Mouse (Mus musculus) liver, embryonic 14.5 days (tissue): ENCODE measurements at regions not wholly inside any gene's neighbourhood (a gene's known extent, or its start where the extent isn't known, plus 50 kb on each side); places are given as distances from the start of the nearest gene placed in this dataset.

Source experiments
- CTCF ChIP-seq: IDR thresholded peaks from 2 replicates; pipeline ENCODE4 v1.5.1; 2016; ENCODE audit warnings: antibody characterized with exemption, low read depth, control low read depth
- EP300 ChIP-seq: IDR thresholded peaks from 2 replicates; pipeline ENCODE4 v1.6.1; 2016; ENCODE audit warnings: antibody characterized with exemption, low read depth

DNA sequence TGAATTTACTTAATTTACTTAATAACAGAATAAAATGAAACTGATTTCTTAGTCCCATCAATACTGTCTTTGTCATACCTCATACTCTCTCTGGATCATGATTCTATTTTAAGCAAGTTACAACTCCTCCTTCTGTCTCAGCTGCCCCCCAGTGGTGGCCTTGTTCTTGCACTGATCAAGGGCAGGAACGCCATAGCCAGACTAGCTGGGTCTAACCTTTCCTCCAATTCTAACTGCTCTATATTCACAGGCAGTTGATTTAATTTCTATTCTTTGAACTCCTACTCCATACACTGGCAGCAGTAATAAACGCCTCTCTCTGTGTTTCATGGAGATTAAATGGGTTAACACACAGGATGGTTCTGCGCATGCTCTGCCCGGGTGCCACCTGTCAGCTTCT, 87.9 kb upstream of the Rnf219 start:
- TF ChIP-seq CTCF: 0 out of 2 replicates have a peak, but pooled peaks have one; percentile 9
- no peak for TF ChIP-seq EP300
